Mouse (Mus musculus) G1E-ER4 (cell line): ENCODE measurements around the gene 2010003K11Rik. TPM values are rescaled to one million over a fixed set of nuclear protein-coding genes. Genes with fewer than 3 reads are reported as not detected.

Experiments
- GATA1 ChIP-seq: IDR thresholded peaks from one replicate; pipeline ENCODE4 v1.8.0; 2012; ENCODE audit warnings: low read length, inconsistent platforms
- polyA plus RNA-seq: library from polyadenylated mRNA; stranded (reverse); fragments of >175 nt; gene quantifications from 2 replicates; pipeline ENCODE4 v1.2.3, GENCODE M21; 2012

Gene 2010003K11Rik
- polyA plus RNA-seq, 1 experiment: not detected

DNA sequence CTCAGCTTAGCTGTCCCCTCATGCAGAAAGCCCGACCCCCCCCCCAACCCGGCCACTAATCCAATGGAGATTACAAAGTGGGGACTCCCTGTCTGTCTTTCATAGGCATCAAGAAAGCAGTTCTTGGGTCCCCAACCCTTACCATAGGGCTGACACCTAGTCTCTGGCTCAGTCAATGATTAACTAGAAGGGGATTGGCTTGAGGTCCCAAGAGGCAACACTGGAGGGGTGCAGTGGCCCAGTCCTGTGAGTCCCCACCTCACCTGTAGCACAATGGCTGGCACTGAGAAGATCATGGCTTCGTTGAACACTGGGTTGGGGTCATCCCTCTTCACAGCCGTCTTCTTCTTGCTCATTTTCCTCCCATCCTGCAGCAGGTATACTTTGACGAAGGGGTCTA is 47.7 kb downstream of the 2010003K11Rik start:
- TF ChIP-seq GATA1: no peak

DNA sequence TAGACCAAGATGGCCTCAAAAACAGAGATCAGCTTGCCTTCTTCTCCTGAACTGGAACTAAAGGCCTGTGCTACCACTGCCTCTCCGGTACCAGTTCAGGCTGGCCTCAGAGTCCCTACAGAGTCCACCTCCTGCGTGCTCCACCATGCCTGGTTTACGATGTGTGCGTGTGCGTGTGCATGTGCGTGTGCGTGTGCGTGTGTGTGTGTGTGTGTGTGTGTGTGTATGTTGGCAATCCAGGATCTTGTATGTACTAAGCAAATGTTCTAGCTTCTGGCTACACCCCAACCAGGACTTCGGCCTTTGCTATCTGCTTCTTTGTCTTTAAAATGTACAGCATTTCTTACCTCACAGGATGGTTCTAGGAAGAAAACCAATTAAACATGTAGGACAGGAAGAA is 49.2 kb downstream of the 2010003K11Rik start:
- no peak for TF ChIP-seq GATA1

DNA sequence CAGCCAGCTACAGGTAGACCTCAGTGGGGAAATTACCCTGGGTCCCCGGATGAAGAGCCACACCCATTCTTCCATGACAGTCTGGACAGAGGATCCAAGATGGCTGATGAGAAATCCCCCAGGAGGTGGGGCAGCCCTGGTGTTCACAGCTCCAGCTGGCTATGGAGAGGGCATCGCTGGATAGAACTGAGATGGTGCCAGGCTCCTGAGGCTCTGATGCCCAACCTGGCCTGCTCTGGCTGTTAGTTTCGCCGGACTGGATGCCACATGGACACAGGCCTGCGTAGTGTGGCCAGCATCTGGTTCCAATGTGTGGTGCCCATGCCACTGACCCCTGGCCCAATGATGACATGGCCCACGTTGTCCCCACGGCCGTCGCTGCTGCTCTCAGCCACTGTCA is 50.9 kb downstream of the 2010003K11Rik start:
- TF ChIP-seq GATA1: no peak

Other genes starting within 250 kb of the 2010003K11Rik start
- 0.25 and 0.39 TPM in 2 replicates for gene Ssh3, start 229.4 kb downstream of the 2010003K11Rik start, polyA plus RNA-seq
- 0.44 and 0.46 TPM in 2 replicates for gene Ankrd13d, start 215.4 kb downstream of the 2010003K11Rik start, polyA plus RNA-seq
- gene Grk2, start 192.4 kb downstream of the 2010003K11Rik start, polyA plus RNA-seq: 231 and 290 TPM in 2 replicates
- 51.6 and 57.8 TPM in 2 replicates for gene Kdm2a, start 100.3 kb downstream of the 2010003K11Rik start, polyA plus RNA-seq
- not detected in 2 replicates for gene Rhod, start 59.2 kb downstream of the 2010003K11Rik start, polyA plus RNA-seq
- not detected in 2 replicates for gene Syt12, start 21.1 kb downstream of the 2010003K11Rik start, polyA plus RNA-seq
- 20.4 TPM in 2 replicates for gene Pcx, start 11.9 kb upstream of the 2010003K11Rik start, polyA plus RNA-seq
- 14.9 and 15.4 TPM in 2 replicates for gene Lrfn4, start 117.1 kb upstream of the 2010003K11Rik start, polyA plus RNA-seq
- 17.6 and 40.7 TPM in 2 replicates for gene Rce1, start 127.1 kb upstream of the 2010003K11Rik start, polyA plus RNA-seq
- gene Gm960, start 200.1 kb upstream of the 2010003K11Rik start, polyA plus RNA-seq: 0.24 TPM in 1 of 2 replicates, not detected in the other
- gene Sptbn2, start 212.6 kb upstream of the 2010003K11Rik start, polyA plus RNA-seq: 0.01 and 0.02 TPM in 2 replicates